Mouse (Mus musculus) small intestine, adult 2 months (tissue): ENCODE measurements around the gene Cebpe. TPM values are rescaled to one million over a fixed set of nuclear protein-coding genes. Genes with fewer than 3 reads are reported as not detected.

Experiments
- H3K27ac ChIP-seq: fragments of 200-500 bp; 2 replicates; pipeline ENCODE4 v1.5.1; 2012; ENCODE audit warnings: low read depth, low read length, control low read depth, inconsistent platforms; ENCODE audit not compliant: insufficient read depth
- H3K27me3 ChIP-seq: fragments of 200-500 bp; 2 replicates; pipeline ENCODE4 v1.6.1; 2012; ENCODE audit warnings: mild to moderate bottlenecking, moderate library complexity, low read length, inconsistent platforms; ENCODE audit not compliant: control insufficient read depth, insufficient read depth
- H3K36me3 ChIP-seq: fragments of 200-500 bp; 2 replicates; pipeline ENCODE4 v1.6.1; 2012; ENCODE audit warnings: mild to moderate bottlenecking, low read length, control low read depth, inconsistent platforms; ENCODE audit not compliant: control insufficient read depth, insufficient read depth
- H3K4me1 ChIP-seq: fragments of 200-500 bp; 2 replicates; pipeline ENCODE4 v1.6.1; 2012; ENCODE audit warnings: low read length, inconsistent platforms, mixed read lengths; ENCODE audit not compliant: control insufficient read depth, insufficient read depth, insufficient read length
- H3K4me3 ChIP-seq: fragments of 200-500 bp; 2 replicates; pipeline ENCODE4 v1.5.1; 2012; ENCODE audit warnings: low read depth, mild to moderate bottlenecking, control low read depth, inconsistent platforms, low read length, moderate library complexity
- CTCF ChIP-seq: fragments of 200-500 bp; IDR thresholded peaks from 2 replicates; pipeline ENCODE4 v1.5.1; 2012; ENCODE audit warnings: low read depth, mild to moderate bottlenecking, control low read depth, inconsistent platforms, low read length, moderate library complexity, mixed read lengths; ENCODE audit not compliant: insufficient replicate concordance, insufficient read length; ENCODE audit errors: extremely low read depth
- POLR2A ChIP-seq: fragments of 200-500 bp; IDR thresholded peaks from 2 replicates; pipeline ENCODE4 v1.6.1; 2012; ENCODE audit warnings: low read depth, mild to moderate bottlenecking, control low read depth, inconsistent platforms, low read length, moderate library complexity
- WGBS: fragments of 180-500 bp; shearing (Covaris S2); methylation state at CpG from one replicate; pipeline ENCODE4 v1.1.7; 2018; 5-methylcytosine and 5-hydroxymethylcytosine counted together
- polyA plus RNA-seq: library from polyadenylated mRNA; depleted of rRNA; stranded (reverse); fragments of >200 nt; gene quantifications from 2 replicates; pipeline ENCODE4 v1.2.3, GENCODE M21; 2012

Cebpe gene
- polyA plus RNA-seq, 1 experiment: 4.2 TPM

DNA sequence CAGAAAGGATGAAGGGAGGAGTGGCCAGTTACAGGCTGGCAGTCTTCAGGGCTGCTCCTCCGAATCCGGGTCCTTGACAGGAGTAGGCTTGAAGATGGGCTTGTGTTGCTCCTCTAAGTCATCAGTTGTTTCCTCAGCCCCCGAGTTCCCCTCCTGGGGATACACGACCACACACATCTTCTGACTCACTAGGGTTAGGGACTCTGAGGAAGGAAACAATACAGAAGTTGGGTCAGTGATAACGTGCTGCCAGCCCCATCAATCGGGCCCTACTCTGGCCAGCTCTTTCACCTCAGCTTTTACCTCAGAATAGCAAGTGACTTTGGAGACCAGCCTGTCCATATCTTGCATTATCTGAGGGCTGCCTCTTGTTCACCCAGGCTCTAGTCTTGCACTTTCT is 12.1 kb upstream of the Cebpe start:
- 79% methylated on average over 6 of the region's 6 CpGs for WGBS
- H3K4me1 ChIP-seq: peaks cover 7% of the 10 kb centered on the region; the same call in 1 of the 2 replicates
- no peak overlapping the region for H3K4me3 ChIP-seq
- H3K36me3 ChIP-seq: peaks cover 63% of the 10 kb centered on the region
- TF ChIP-seq POLR2A (no peak), CTCF (no peak)
- no peak overlapping the region for H3K27ac ChIP-seq
- H3K27me3 ChIP-seq: no peaks in the 10 kb centered on the region

DNA sequence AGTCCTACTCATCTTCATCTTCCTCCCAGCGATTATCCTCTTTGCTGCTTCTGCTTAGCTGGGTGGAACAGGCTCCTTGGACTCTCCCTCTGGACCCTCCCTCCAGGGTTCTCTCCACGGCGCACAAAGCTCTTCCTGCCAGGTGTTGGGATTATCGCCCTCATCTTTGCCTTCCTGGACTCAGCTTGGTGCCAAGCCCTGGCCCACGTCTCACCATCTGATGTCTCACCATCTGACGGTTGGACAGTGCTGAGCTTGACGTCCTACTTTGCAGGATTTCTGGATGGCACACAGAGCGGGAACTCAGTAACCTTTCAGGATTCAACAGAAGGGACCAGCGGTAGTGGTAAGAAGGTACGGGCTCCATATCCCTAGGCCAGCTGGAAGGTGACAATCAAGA is 9.7 kb upstream of the Cebpe start:
- 81% methylated on average over 10 of the region's 10 CpGs for WGBS
- TF ChIP-seq CTCF: no peak
- no peak for TF ChIP-seq POLR2A
- H3K4me1 ChIP-seq: peaks cover 7% of the 10 kb centered on the region; the same call in 1 of the 2 replicates

DNA sequence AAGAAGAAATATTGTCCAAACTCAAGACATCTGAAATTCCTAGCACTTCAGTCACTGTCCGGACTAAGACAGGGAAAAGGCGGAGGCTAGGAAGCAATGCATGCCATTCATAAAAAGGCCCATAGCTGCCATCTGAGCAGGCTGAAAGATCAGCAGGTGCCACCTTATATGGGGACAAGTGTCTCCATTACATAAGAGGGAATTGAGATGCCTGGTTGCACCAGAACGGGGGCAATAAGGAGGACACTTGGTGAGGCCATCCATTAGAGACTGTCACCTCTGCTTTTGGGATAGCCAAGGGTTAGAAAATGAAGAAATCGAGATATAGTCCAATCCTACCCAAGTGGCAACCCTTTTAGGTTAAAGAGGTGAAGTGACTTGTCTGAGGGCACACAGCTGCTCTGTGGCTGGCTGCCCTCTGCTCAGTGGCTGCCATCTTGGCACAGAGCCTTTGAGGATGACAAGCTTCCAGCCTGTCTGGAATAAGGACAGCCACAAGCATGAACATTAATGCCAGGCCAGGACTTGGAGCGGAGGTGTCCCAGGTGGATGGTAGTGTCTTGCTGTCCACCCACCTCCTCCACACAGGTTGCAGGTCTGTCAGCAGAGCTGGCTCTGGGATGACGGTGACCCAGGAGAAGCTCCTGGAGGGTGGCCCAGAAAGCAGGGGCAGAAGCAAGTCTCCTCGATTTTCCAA is 8.8 kb upstream of the Cebpe start:
- no peak overlapping the region for H3K27ac ChIP-seq
- H3K4me1 ChIP-seq: peaks cover 7% of the 10 kb centered on the region; the same call in 1 of the 2 replicates
- peaks cover 40% of the 10 kb centered on the region for H3K36me3 ChIP-seq
- 87% methylated on average over 7 of the region's 7 CpGs for WGBS
- no peak overlapping the region for H3K4me3 ChIP-seq
- H3K27me3 ChIP-seq: no peaks in the 10 kb centered on the region
- TF ChIP-seq CTCF (no peak), POLR2A (no peak)

More for the DNA sequence above, 9.7 kb upstream of the Cebpe start:
- H3K27me3 ChIP-seq: no peaks in the 10 kb centered on the region
- H3K36me3 ChIP-seq: peaks cover 47% of the 10 kb centered on the region
- no peak overlapping the region for H3K27ac ChIP-seq
- H3K4me3 ChIP-seq: no peak overlapping the region

DNA sequence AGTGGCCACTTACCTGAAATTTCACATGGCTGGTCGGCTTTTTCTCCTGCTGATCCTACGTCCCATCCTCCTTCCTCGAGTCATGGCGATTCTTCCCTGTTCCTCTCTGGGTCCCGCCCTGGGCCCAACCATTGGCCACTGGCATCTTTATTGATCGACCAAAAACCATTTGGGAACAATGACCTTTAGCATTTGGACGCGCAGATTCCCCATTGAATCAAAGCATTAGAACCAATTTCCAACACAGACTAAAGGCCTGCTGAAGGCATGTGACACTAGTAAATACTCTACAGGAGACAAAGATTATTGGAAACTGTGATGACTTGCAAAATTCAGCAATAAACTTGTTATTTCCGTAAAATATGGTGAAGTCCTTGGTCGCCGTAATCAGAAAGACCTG is 8.1 kb upstream of the Cebpe start:
- Histone ChIP-seq H3K36me3 (peaks cover 35% of the 10 kb centered on the region), H3K4me3 (no peak overlapping the region), H3K4me1 (peaks cover 7% of the 10 kb centered on the region; the same call in 1 of the 2 replicates), H3K27me3 (no peaks in the 10 kb centered on the region), H3K27ac (no peak overlapping the region)
- 92% methylated on average over 11 of the region's 11 CpGs for WGBS
- TF ChIP-seq POLR2A: no peak
- no peak for TF ChIP-seq CTCF

DNA sequence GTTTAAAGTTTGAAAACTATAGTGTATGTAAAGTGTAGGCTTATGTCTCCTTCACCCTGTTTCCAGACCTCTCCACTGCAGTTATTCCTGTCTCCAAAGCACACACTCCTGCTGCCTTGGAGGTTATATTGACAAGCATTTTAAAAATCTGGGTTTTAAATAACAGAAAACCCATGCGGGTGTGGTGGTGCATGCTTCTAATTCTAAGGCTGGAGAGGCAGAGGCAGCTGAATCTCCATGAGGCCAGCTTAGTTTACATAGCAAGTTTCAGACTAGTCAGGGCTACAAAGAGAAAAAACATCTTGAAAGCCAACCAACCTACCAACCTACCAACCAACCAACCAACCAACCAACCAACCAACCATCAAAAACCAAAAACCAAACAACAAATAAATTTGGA is 3.4 kb upstream of the Cebpe start:
- WGBS: 79% methylated on average over 1 of the region's 1 CpGs

DNA sequence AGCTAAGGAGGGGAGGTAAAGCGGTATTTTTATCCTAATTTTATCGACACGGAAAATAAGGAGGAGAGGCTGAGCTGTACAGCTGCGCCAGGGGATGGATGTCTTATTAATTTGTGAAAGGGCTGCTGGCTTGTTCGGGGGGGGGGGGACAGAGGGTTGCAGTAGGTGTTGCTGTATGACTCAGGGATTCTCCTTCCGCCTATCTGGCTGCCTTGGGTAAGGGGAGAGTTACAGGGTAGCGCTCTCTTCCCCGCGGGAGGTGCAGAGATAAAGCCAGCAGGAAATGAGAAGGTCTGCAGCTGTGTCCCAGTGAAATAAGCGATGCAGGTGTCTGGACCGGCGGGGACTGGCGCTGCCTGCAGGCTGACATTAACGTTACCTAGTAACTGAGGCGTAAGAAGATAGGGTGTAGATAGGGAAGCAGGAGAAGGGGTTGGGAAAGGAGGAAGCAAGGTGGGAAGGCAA is 2.7 kb upstream of the Cebpe start:
- H3K36me3 ChIP-seq: no peaks in the 10 kb centered on the region
- no peaks in the 10 kb centered on the region for H3K27me3 ChIP-seq
- H3K4me1 ChIP-seq: peaks cover 2% of the 10 kb centered on the region
- under 1% methylated on average over 15 of the region's 15 CpGs for WGBS
- peak overlapping the region; percentile 51 for H3K4me3 ChIP-seq
- TF ChIP-seq POLR2A (no peak), CTCF (no peak)
- no peak overlapping the region for H3K27ac ChIP-seq

More for the DNA sequence above, 3.4 kb upstream of the Cebpe start:
- Histone ChIP-seq H3K36me3 (0 out of 2 replicates have a peak, but pooled peaks cover 3% of the 10 kb centered on the region), H3K4me3 (no peak overlapping the region), H3K27me3 (no peaks in the 10 kb centered on the region), H3K4me1 (peaks cover 2% of the 10 kb centered on the region), H3K27ac (no peak overlapping the region)
- TF ChIP-seq POLR2A: no peak
- TF ChIP-seq CTCF: no peak

DNA sequence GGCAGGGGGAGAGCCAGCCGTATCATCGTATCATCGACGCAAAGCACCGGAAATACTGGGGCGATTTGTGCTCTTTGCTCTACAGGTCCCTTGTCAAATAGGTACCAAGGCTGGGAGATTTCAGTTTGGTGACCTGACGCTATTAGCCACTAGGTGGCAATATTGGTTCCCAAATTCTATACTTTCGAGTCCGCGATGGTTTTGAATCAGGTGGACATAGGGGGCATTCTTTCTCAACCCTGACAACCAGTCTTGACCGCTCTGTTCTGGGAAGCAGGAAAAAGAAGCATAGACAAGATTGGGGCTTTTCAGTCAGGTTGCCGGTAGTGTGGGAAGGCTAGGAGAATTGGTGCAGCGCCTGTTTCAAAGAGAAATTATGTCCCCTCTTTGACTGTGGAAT is 2.1 kb upstream of the Cebpe start:
- no peak overlapping the region for H3K27ac ChIP-seq
- H3K4me3 ChIP-seq: peak overlapping the region; percentile 49
- H3K36me3 ChIP-seq: no peaks in the 10 kb centered on the region
- TF ChIP-seq POLR2A (no peak), CTCF (peak; percentile 34; the same call in 1 of the 2 replicates)
- H3K4me1 ChIP-seq: peaks cover 2% of the 10 kb centered on the region
- 1% methylated on average over 13 of the region's 13 CpGs for WGBS
- H3K27me3 ChIP-seq: no peaks in the 10 kb centered on the region
